In the genomic region with DNA sequence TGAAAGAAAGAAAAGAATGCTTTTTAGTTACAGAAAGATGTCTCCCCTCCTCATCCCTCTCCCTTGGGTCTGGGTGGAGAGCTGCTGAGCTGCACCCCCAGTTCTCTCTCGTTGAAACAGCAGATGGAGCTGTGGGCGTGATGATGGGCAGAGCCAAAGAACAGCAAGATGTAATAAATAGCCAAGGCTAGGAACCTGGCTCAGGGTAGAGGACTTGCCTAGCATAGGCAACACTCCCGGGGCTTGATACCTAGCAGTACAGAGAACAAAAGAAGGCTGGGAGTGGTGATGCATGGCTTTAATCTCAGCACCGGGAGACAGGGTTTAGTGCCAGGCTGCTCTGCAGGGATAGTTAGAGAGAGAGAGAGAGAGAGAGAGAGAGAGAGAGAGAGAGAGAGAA, we compare ENCODE assay signal across 14 mouse cellular contexts. TPM values are rescaled to one million over a fixed set of nuclear protein-coding genes. Genes with fewer than 3 reads are reported as not detected.
DNase-seq lines count a peak whose midpoint lies in the region; ATAC-seq lines count a peak whose summit lies in the region.
"Had no signal": no experiment of that assay in that cellular context is flagged by ENCODE, and none has a peak within 500 bp of the region (broad histone marks: within the 10 kb centered on the region; RNA-seq: fewer than 3 reads in every experiment).

No protein-coding gene starts in this region.

- no peak overlapping the region for H3K9ac ChIP-seq in hindbrain, embryonic 16.5 days (ENCODE audit: low read depth, low read length)
- H3K9ac ChIP-seq in forebrain, embryonic 16.5 days (replicated peaks; ENCODE audit: low read depth, low read length) = no peak overlapping the region
- H3K9ac ChIP-seq: heart, embryonic 12.5 days; hindbrain, embryonic 14.5 days had no signal

- H3K27ac ChIP-seq in hindbrain, embryonic 16.5 days (ENCODE audit: low read depth, low read length) = no peak overlapping the region
- no peak overlapping the region for H3K27ac ChIP-seq in hindbrain, embryonic 10.5 days
- no peak overlapping the region for H3K27ac ChIP-seq in forebrain, embryonic 16.5 days (ENCODE audit: low read length)
- H3K27ac ChIP-seq: gastrocnemius, adult 2 months; hindbrain, embryonic 14.5 days; kidney, postnatal 0 days had no signal

- H3K27me3 ChIP-seq in hindbrain, embryonic 16.5 days (replicated peaks; ENCODE audit: control insufficient read depth, insufficient read depth, low read length) = no peaks in the 10 kb centered on the region
- no peaks in the 10 kb centered on the region for H3K27me3 ChIP-seq in hindbrain, embryonic 10.5 days (ENCODE audit: insufficient read depth, poor library complexity, severe bottlenecking)
- no peaks in the 10 kb centered on the region for H3K27me3 ChIP-seq in forebrain, embryonic 16.5 days (replicated peaks; ENCODE audit: control insufficient read depth, insufficient read depth, low read length)
- H3K27me3 ChIP-seq: heart, embryonic 12.5 days had no signal

- no peak overlapping the region for H3K4me3 ChIP-seq in hindbrain, embryonic 16.5 days (ENCODE audit: low read length)
- H3K4me3 ChIP-seq in hindbrain, embryonic 10.5 days = no peak overlapping the region
- no peak overlapping the region for H3K4me3 ChIP-seq in forebrain, embryonic 16.5 days (replicated peaks; ENCODE audit: low read length)
- H3K4me3 ChIP-seq: gastrocnemius, adult 2 months; heart, embryonic 12.5 days had no signal

- no peaks in the 10 kb centered on the region for H3K9me3 ChIP-seq in hindbrain, embryonic 16.5 days (ENCODE audit: control insufficient read depth, low read length)
- no peaks in the 10 kb centered on the region for H3K9me3 ChIP-seq in hindbrain, embryonic 10.5 days
- no peaks in the 10 kb centered on the region for H3K9me3 ChIP-seq in forebrain, embryonic 16.5 days (ENCODE audit: control insufficient read depth, low read length)
- H3K9me3 ChIP-seq: heart, embryonic 12.5 days had no signal

- H3K4me2 ChIP-seq in hindbrain, embryonic 16.5 days (ENCODE audit: low read length) = no peak overlapping the region
- H3K4me2 ChIP-seq in forebrain, embryonic 16.5 days (ENCODE audit: low read length) = no peak overlapping the region
- H3K4me2 ChIP-seq: heart, embryonic 12.5 days; hindbrain, embryonic 14.5 days had no signal

- 40% methylated on average over 4 of the region's 4 CpGs for WGBS in hindbrain, embryonic 16.5 days
- 47% methylated on average over 4 of the region's 4 CpGs for WGBS in hindbrain, embryonic 10.5 days
- 44% methylated on average over 4 of the region's 4 CpGs for WGBS in forebrain, embryonic 16.5 days

- H3K36me3 ChIP-seq in hindbrain, embryonic 16.5 days (ENCODE audit: control insufficient read depth, insufficient read depth, low read length) = 0 out of 2 replicates have a peak, but pooled peaks cover 10% of the 10 kb centered on the region
- H3K36me3 ChIP-seq in hindbrain, embryonic 10.5 days = peaks cover 42% of the 10 kb centered on the region
- peaks cover 2% of the 10 kb centered on the region; the same call in 1 of the 2 replicates for H3K36me3 ChIP-seq in forebrain, embryonic 16.5 days (ENCODE audit: control insufficient read depth, insufficient read depth)

- DNase-seq in hindbrain, embryonic 10.5 days (ENCODE audit: low spot score) = no peak
- DNase-seq in layer of hippocampus, postnatal 14 days (ENCODE audit: low spot score in 2 of 2) = peak; percentile 26 to 74
- peak; percentile 68 to 77 for DNase-seq in right cerebral cortex, postnatal 10 days (ENCODE audit: low spot score in 2 of 2)
- DNase-seq in thymus, postnatal 10 days (ENCODE audit: low spot score in 2 of 2) = no peak
- DNase-seq in Muller cell, postnatal 12 days (ENCODE audit: inconsistent ontology term) = no peak
- DNase-seq: gastrocnemius, adult 2 months; liver had no signal

- ATAC-seq in hindbrain, embryonic 16.5 days = peak; percentile 43; the same call in 1 of the 2 replicates
- peak; percentile 90 for ATAC-seq in frontal cortex, adult (ENCODE audit: low TSS enrichment)
- ATAC-seq in forebrain, embryonic 16.5 days = no peak
- ATAC-seq: midbrain, embryonic 16.5 days had no signal

- no peaks in the 10 kb centered on the region for H3K4me1 ChIP-seq in hindbrain, embryonic 16.5 days (ENCODE audit: control insufficient read depth, insufficient read depth, low read depth, low read length)
- peaks cover 3% of the 10 kb centered on the region for H3K4me1 ChIP-seq in hindbrain, embryonic 10.5 days (replicated peaks)
- no peaks in the 10 kb centered on the region for H3K4me1 ChIP-seq in forebrain, embryonic 16.5 days (replicated peaks; ENCODE audit: control insufficient read depth, insufficient read depth, low read length)
- H3K4me1 ChIP-seq: heart, embryonic 12.5 days had no signal

RNA-seq across cellular contexts. Expression of gene Prdm10, which starts 50.9 kb away (rescaled TPM):
- 7.0 and 8.2 TPM in 2 replicates for polyA plus RNA-seq in hindbrain, embryonic 16.5 days (2015; fragmentation: Nextera tagmentation; extraction: Ambion mirVana)
- 7.9 and 8.9 TPM in 2 replicates for polyA plus RNA-seq in hindbrain, embryonic 10.5 days (2016; fragmentation: Nextera tagmentation; extraction: Ambion mirVana)
- 10 to 100 TPM; 16.8 to 17.2 TPM for total RNA-seq in layer of hippocampus, postnatal 14 days (2021)
- 9.8 and 12.1 TPM in 2 replicates for polyA plus RNA-seq in forebrain, embryonic 16.5 days (2015; fragmentation: Nextera tagmentation; extraction: Ambion mirVana)

RNA-seq across cellular contexts. Expression of gene Nfrkb, which starts 54.7 kb away (rescaled TPM):
- polyA plus RNA-seq in hindbrain, embryonic 16.5 days (2015; fragmentation: Nextera tagmentation; extraction: Ambion mirVana) = 22.5 and 23.5 TPM in 2 replicates
- 19.6 and 25.4 TPM in 2 replicates for polyA plus RNA-seq in hindbrain, embryonic 10.5 days (2016; fragmentation: Nextera tagmentation; extraction: Ambion mirVana)
- total RNA-seq in layer of hippocampus, postnatal 14 days (2021) = 10 to 100 TPM; 32.1 to 32.8 TPM
- 29.0 and 31.9 TPM in 2 replicates for polyA plus RNA-seq in forebrain, embryonic 16.5 days (2015; fragmentation: Nextera tagmentation; extraction: Ambion mirVana)

Comparison
In these comparisons a context has a peak if more than half of its experiments do, and no peak if none do; other contexts are left out.
1. DNase-seq: peak in layer of hippocampus, postnatal 14 days (2 of 2) and right cerebral cortex, postnatal 10 days (2 of 2); none in hindbrain, embryonic 10.5 days (single experiment), thymus, postnatal 10 days (0 of 2) and Muller cell, postnatal 12 days (single experiment).